Mouse (Mus musculus) liver, embryonic 15.5 days (tissue): Measurements from ENCODE around the gene Apon. TPM values are rescaled to one million over a fixed set of nuclear protein-coding genes. Genes with fewer than 3 reads are reported as not detected.
"Not testable (repeated sequence)": the region's sequence is repeated elsewhere in the genome, so short reads cannot be mapped to it uniquely, and the experiment has no call there.

ENCODE experiments used
- ATAC-seq: fragments of 200-750 bp; cut with Nextera tagmentation; 2 replicates; pipeline ENCODE4 v1.8.0; 2017; ENCODE audit warnings: moderate number of reproducible peaks, mild to moderate bottlenecking, moderate library complexity; ENCODE audit not compliant: insufficient read depth
- H3K27ac ChIP-seq: fragments of 300-500 bp; sonication (generic); replicated peaks from 2 replicates; pipeline ENCODE4 v1.5.1; 2015; ENCODE audit warnings: mild to moderate bottlenecking, inconsistent platforms
- H3K27me3 ChIP-seq: fragments of 300-500 bp; sonication (generic); 2 replicates; pipeline ENCODE4 v1.6.1; 2015; ENCODE audit warnings: mild to moderate bottlenecking, inconsistent platforms
- H3K36me3 ChIP-seq: fragments of 300-500 bp; sonication (generic); replicated peaks from 2 replicates; pipeline ENCODE4 v1.6.1; 2015; ENCODE audit warnings: moderate library complexity, mild to moderate bottlenecking, inconsistent platforms
- H3K4me1 ChIP-seq: fragments of 300-500 bp; sonication (generic); replicated peaks from 2 replicates; pipeline ENCODE4 v1.6.1; 2015; ENCODE audit warnings: inconsistent platforms
- H3K4me2 ChIP-seq: fragments of 300-500 bp; sonication (generic); 2 replicates; pipeline ENCODE4 v1.6.1; 2015; ENCODE audit warnings: moderate library complexity, mild to moderate bottlenecking, inconsistent platforms
- H3K4me3 ChIP-seq: fragments of 300-500 bp; sonication (generic); replicated peaks from 2 replicates; pipeline ENCODE4 v1.5.1; 2015; ENCODE audit warnings: mild to moderate bottlenecking, inconsistent platforms
- H3K9ac ChIP-seq: fragments of 300-500 bp; sonication (generic); 2 replicates; pipeline ENCODE4 v1.6.1; 2015; ENCODE audit warnings: moderate library complexity, mild to moderate bottlenecking, inconsistent platforms
- H3K9me3 ChIP-seq: fragments of 300-500 bp; sonication (generic); replicated peaks from 2 replicates; pipeline ENCODE4 v1.6.1; 2016; ENCODE audit warnings: inconsistent platforms
- WGBS: fragments of 180-500 bp; shearing (Covaris S2); methylation state at CpG from one replicate; pipeline ENCODE4 v1.1.7; 2015; ENCODE audit warnings: mixed read lengths; ENCODE audit not compliant: insufficient replicate concordance; 5-methylcytosine and 5-hydroxymethylcytosine counted together
- polyA plus RNA-seq: library from polyadenylated mRNA; unstranded; fragments of >200 nt; fragmentation: Nextera tagmentation; extraction: Ambion mirVana; gene quantifications from 2 replicates; pipeline ENCODE4 v1.2.1, GENCODE M21; 2015

The Apon gene
- polyA plus RNA-seq = 1.1 and 1.3 TPM in 2 replicates

GRCm38 (mm10) chr10:128253677-128254255 is at the start of gene Apon:
Apon (plus strand) TSS chr10:128254096.
- ATAC-seq = 0 out of 2 replicates have a peak, but pooled peaks have one; percentile 19
- H3K4me1 ChIP-seq = peaks cover 6% of the 10 kb centered on the region; the same call in 1 of the 2 replicates
- no peak within 1 kb of the TSS for H3K9ac ChIP-seq
- peaks cover 44% of the 10 kb centered on the region for H3K36me3 ChIP-seq
- H3K4me3 ChIP-seq = no peak within 1 kb of the TSS
- no peaks in the 10 kb centered on the region for H3K27me3 ChIP-seq
- H3K4me2 ChIP-seq = no peak within 1 kb of the TSS
- H3K27ac ChIP-seq = peak within 1 kb of the TSS; percentile 29
- 72% methylated on average over 4 of the region's 4 CpGs for WGBS
- no peaks in the 10 kb centered on the region for H3K9me3 ChIP-seq

- whole genome bisulfite sequencing = 77% methylated on average over 15 of the region's 15 CpGs
Measured at GRCm38 (mm10) chr10:128204941-128205340, 49.0 kb upstream of the Apon start.

GRCm38 (mm10) chr10:128208326-128208725 is 45.6 kb upstream of the Apon start:
- no peaks in the 10 kb centered on the region for H3K9me3 ChIP-seq
- no peak overlapping the region for H3K4me3 ChIP-seq
- H3K9ac ChIP-seq = no peak overlapping the region
- peaks cover 21% of the 10 kb centered on the region; the same call in 1 of the 2 replicates for H3K36me3 ChIP-seq
- H3K27ac ChIP-seq = no peak overlapping the region
- no peak for ATAC-seq
- 0 out of 2 replicates have a peak, but pooled peaks cover 3% of the 10 kb centered on the region for H3K27me3 ChIP-seq
- H3K4me1 ChIP-seq = peaks cover 49% of the 10 kb centered on the region
- WGBS = 83% methylated on average over 10 of the region's 10 CpGs
- no peak overlapping the region for H3K4me2 ChIP-seq

More at GRCm38 (mm10) chr10:128204941-128205340, 49.0 kb upstream of the Apon start:
- H3K4me1 ChIP-seq = peaks cover 20% of the 10 kb centered on the region
- H3K9me3 ChIP-seq = no peaks in the 10 kb centered on the region
- ATAC-seq = peak; percentile 7; the same call in 1 of the 2 replicates
- no peak overlapping the region for H3K27ac ChIP-seq
- no peak overlapping the region for H3K9ac ChIP-seq
- H3K27me3 ChIP-seq = no peaks in the 10 kb centered on the region
- no peak overlapping the region for H3K4me3 ChIP-seq
- 0 out of 2 replicates have a peak, but pooled peaks cover 17% of the 10 kb centered on the region for H3K36me3 ChIP-seq
- no peak overlapping the region for H3K4me2 ChIP-seq

- H3K4me3 ChIP-seq = no peak overlapping the region
- no peak for ATAC-seq
- H3K4me2 ChIP-seq = no peak overlapping the region
- no peak overlapping the region for H3K27ac ChIP-seq
- H3K36me3 ChIP-seq = peaks cover 21% of the 10 kb centered on the region; the same call in 1 of the 2 replicates
- H3K27me3 ChIP-seq = 0 out of 2 replicates have a peak, but pooled peaks cover 11% of the 10 kb centered on the region
- H3K9ac ChIP-seq = no peak overlapping the region
- H3K4me1 ChIP-seq = peaks cover 41% of the 10 kb centered on the region
- 77% methylated on average over 11 of the region's 11 CpGs for WGBS
- no peaks in the 10 kb centered on the region for H3K9me3 ChIP-seq
Measured at GRCm38 (mm10) chr10:128209311-128210009, 44.4 kb upstream of the Apon start.

GRCm38 (mm10) chr10:128210131-128210530 is 43.8 kb upstream of the Apon start:
- Histone ChIP-seq H3K4me1 (peaks cover 34% of the 10 kb centered on the region), H3K4me2 (peak overlapping the region; percentile 89), H3K4me3 (0 out of 2 replicates have a peak overlapping the region, but pooled peaks have one; percentile 70), H3K9ac (no peak overlapping the region), H3K9me3 (no peaks in the 10 kb centered on the region), H3K27me3 (0 out of 2 replicates have a peak, but pooled peaks cover 11% of the 10 kb centered on the region), H3K27ac (no peak overlapping the region), H3K36me3 (peaks cover 21% of the 10 kb centered on the region; the same call in 1 of the 2 replicates)
- WGBS = 77% methylated on average over 2 of the region's 2 CpGs
- no peak for ATAC-seq

GRCm38 (mm10) chr10:128210954-128211353 is 42.9 kb upstream of the Apon start:
- no peak for ATAC-seq
- H3K27me3 ChIP-seq = 0 out of 2 replicates have a peak, but pooled peaks cover 11% of the 10 kb centered on the region
- H3K27ac ChIP-seq = peak overlapping the region; percentile 73; the same call in 1 of the 2 replicates
- H3K4me2 ChIP-seq = peak overlapping the region; percentile 89
- whole genome bisulfite sequencing = 15% methylated on average over 14 of the region's 14 CpGs
- H3K36me3 ChIP-seq = peaks cover 21% of the 10 kb centered on the region; the same call in 1 of the 2 replicates
- peaks cover 31% of the 10 kb centered on the region for H3K4me1 ChIP-seq
- H3K9me3 ChIP-seq = no peaks in the 10 kb centered on the region
- peak overlapping the region; percentile 67 for H3K9ac ChIP-seq
- peak overlapping the region; percentile 70 for H3K4me3 ChIP-seq

- Histone ChIP-seq H3K27ac (peak within 1 kb of the TSS; percentile 73), H3K9ac (peak within 1 kb of the TSS; percentile 67), H3K4me1 (peaks cover 31% of the 10 kb centered on the region), H3K36me3 (peaks cover 18% of the 10 kb centered on the region; the same call in 1 of the 2 replicates), H3K4me3 (peak within 1 kb of the TSS; percentile 70), H3K27me3 (0 out of 2 replicates have a peak, but pooled peaks cover 11% of the 10 kb centered on the region), H3K4me2 (peak within 1 kb of the TSS; percentile 89), H3K9me3 (no peaks in the 10 kb centered on the region)
- peak; percentile 86 for ATAC-seq
- WGBS = under 1% methylated on average over 30 of the region's 30 CpGs
Measured at GRCm38 (mm10) chr10:128211390-128212108, 42.3 kb upstream of the Apon start, which contains the start of gene Spryd4. Spryd4 (minus strand) TSS chr10:128211807.

- H3K4me3 ChIP-seq = peak overlapping the region; percentile 70
- H3K36me3 ChIP-seq = peaks cover 14% of the 10 kb centered on the region; the same call in 1 of the 2 replicates
- H3K4me1 ChIP-seq = peaks cover 31% of the 10 kb centered on the region
- 45% methylated on average over 6 of the region's 6 CpGs for WGBS
- ATAC-seq = no peak
- H3K4me2 ChIP-seq = peak overlapping the region; percentile 89
- H3K9me3 ChIP-seq = no peaks in the 10 kb centered on the region
- H3K27me3 ChIP-seq = 0 out of 2 replicates have a peak, but pooled peaks cover 11% of the 10 kb centered on the region
- peak overlapping the region; percentile 33 for H3K9ac ChIP-seq
- peak overlapping the region; percentile 73 for H3K27ac ChIP-seq
Measured at GRCm38 (mm10) chr10:128212148-128212547, 41.7 kb upstream of the Apon start.

- Histone ChIP-seq H3K27me3 (0 out of 2 replicates have a peak, but pooled peaks cover 11% of the 10 kb centered on the region), H3K4me1 (peaks cover 31% of the 10 kb centered on the region), H3K4me3 (peak overlapping the region; percentile 51), H3K9me3 (no peaks in the 10 kb centered on the region), H3K4me2 (peak overlapping the region; percentile 89), H3K27ac (peak overlapping the region; percentile 51), H3K9ac (peak overlapping the region; percentile 47; the same call in 1 of the 2 replicates), H3K36me3 (peaks cover 12% of the 10 kb centered on the region; the same call in 1 of the 2 replicates)
- WGBS = 2% methylated on average over 18 of the region's 18 CpGs
- peak; percentile 47 for ATAC-seq
Measured at GRCm38 (mm10) chr10:128212871-128213323, 41.0 kb upstream of the Apon start.

GRCm38 (mm10) chr10:128214112-128214511 is 39.8 kb upstream of the Apon start:
- 74% methylated on average over 4 of the region's 4 CpGs for WGBS
- not testable (repeated sequence) for H3K27ac ChIP-seq, H3K4me2 ChIP-seq, H3K9ac ChIP-seq, ATAC-seq, H3K36me3 ChIP-seq, H3K4me3 ChIP-seq, H3K9me3 ChIP-seq
- H3K27me3 ChIP-seq = 0 out of 2 replicates have a peak, but pooled peaks cover 11% of the 10 kb centered on the region
- H3K4me1 ChIP-seq = peaks cover 41% of the 10 kb centered on the region
